Mouse (Mus musculus) midbrain, embryonic 12.5 days (tissue): ENCODE data around the gene Tnni2. TPM values are rescaled to one million over a fixed set of nuclear protein-coding genes. Genes with fewer than 3 reads are reported as not detected.

Experiments used
- ATAC-seq: fragments of 200-750 bp; cut with Nextera tagmentation; 2 replicates; pipeline ENCODE4 v1.8.0; 2017; ENCODE audit warnings: low read depth, moderate TSS enrichment, moderate library complexity; ENCODE audit not compliant: low FRiP score
- H3K27ac ChIP-seq: fragments of 300-500 bp; sonication (generic); replicated peaks from 2 replicates; pipeline ENCODE4 v1.5.1; 2016; ENCODE audit warnings: mild to moderate bottlenecking
- H3K27me3 ChIP-seq: fragments of 300-500 bp; sonication (generic); 2 replicates; pipeline ENCODE4 v1.6.1; 2016; ENCODE audit warnings: mild to moderate bottlenecking
- H3K36me3 ChIP-seq: fragments of 300-500 bp; sonication (generic); 2 replicates; pipeline ENCODE4 v1.6.1; 2016
- H3K4me1 ChIP-seq: fragments of 300-500 bp; sonication (generic); 2 replicates; pipeline ENCODE4 v1.6.1; 2016
- H3K4me2 ChIP-seq: fragments of 300-500 bp; sonication (generic); replicated peaks from 2 replicates; pipeline ENCODE4 v1.6.1; 2016; ENCODE audit warnings: mild to moderate bottlenecking, moderate library complexity
- H3K4me3 ChIP-seq: fragments of 300-500 bp; sonication (generic); 2 replicates; pipeline ENCODE4 v1.5.1; 2016; ENCODE audit warnings: mild to moderate bottlenecking
- H3K9ac ChIP-seq: fragments of 300-500 bp; sonication (generic); replicated peaks from 2 replicates; pipeline ENCODE4 v1.6.1; 2016; ENCODE audit warnings: mild to moderate bottlenecking, moderate library complexity
- H3K9me3 ChIP-seq: fragments of 300-500 bp; sonication (generic); 2 replicates; pipeline ENCODE4 v1.6.1; 2016; ENCODE audit warnings: mild to moderate bottlenecking
- WGBS: fragments of 180-500 bp; shearing (Covaris S2); methylation state at CpG from one replicate; pipeline ENCODE4 v1.1.7; 2016; 5-methylcytosine and 5-hydroxymethylcytosine counted together
- polyA plus RNA-seq: library from polyadenylated mRNA; unstranded; fragments of >200 nt; fragmentation: Nextera tagmentation; extraction: Ambion mirVana; gene quantifications from 2 replicates; pipeline ENCODE4 v1.2.1, GENCODE M21; 2016

Tnni2 gene
- polyA plus RNA-seq, 1 experiment from 2014 or later = 0.66 TPM

GRCm38 (mm10) chr7:142449038-142449617 lies 7.5 kb downstream of the Tnni2 start:
- 78% methylated on average over 6 of the region's 6 CpGs for WGBS
- Histone ChIP-seq H3K4me1 (no peaks in the 10 kb centered on the region), H3K4me3 (no peak overlapping the region), H3K9ac (no peak overlapping the region), H3K36me3 (no peaks in the 10 kb centered on the region), H3K4me2 (no peak overlapping the region), H3K27me3 (no peaks in the 10 kb centered on the region), H3K27ac (no peak overlapping the region), H3K9me3 (no peaks in the 10 kb centered on the region)
- no peak for ATAC-seq

GRCm38 (mm10) chr7:142454706-142455105 lies 13.1 kb downstream of the Tnni2 start:
- H3K4me3 ChIP-seq = no peak overlapping the region
- no peaks in the 10 kb centered on the region for H3K9me3 ChIP-seq
- ATAC-seq = no peak
- peaks cover 20% of the 10 kb centered on the region for H3K4me1 ChIP-seq
- H3K4me2 ChIP-seq = no peak overlapping the region
- H3K9ac ChIP-seq = no peak overlapping the region
- 15% methylated on average over 1 of the region's 1 CpGs for WGBS
- no peaks in the 10 kb centered on the region for H3K36me3 ChIP-seq
- H3K27me3 ChIP-seq = no peaks in the 10 kb centered on the region
- no peak overlapping the region for H3K27ac ChIP-seq

- no peak for ATAC-seq
These were observed 13.6 kb downstream of the Tnni2 start for GRCm38 (mm10) chr7:142455251-142455650.

GRCm38 (mm10) chr7:142456806-142457205 lies 15.2 kb downstream of the Tnni2 start:
- H3K36me3 ChIP-seq = no peaks in the 10 kb centered on the region
- H3K27me3 ChIP-seq = no peaks in the 10 kb centered on the region
- 69% methylated on average over 3 of the region's 3 CpGs for WGBS
- no peak overlapping the region for H3K4me3 ChIP-seq
- peak overlapping the region; percentile 54 for H3K27ac ChIP-seq
- H3K4me1 ChIP-seq = peaks cover 20% of the 10 kb centered on the region
- no peak overlapping the region for H3K4me2 ChIP-seq
- H3K9me3 ChIP-seq = no peaks in the 10 kb centered on the region
- no peak for ATAC-seq
- H3K9ac ChIP-seq = no peak overlapping the region

More at GRCm38 (mm10) chr7:142455251-142455650, 13.6 kb downstream of the Tnni2 start:
- peaks cover 20% of the 10 kb centered on the region for H3K4me1 ChIP-seq
- no peaks in the 10 kb centered on the region for H3K36me3 ChIP-seq
- no peaks in the 10 kb centered on the region for H3K27me3 ChIP-seq
- no peak overlapping the region for H3K9ac ChIP-seq
- no peak overlapping the region for H3K27ac ChIP-seq
- no peaks in the 10 kb centered on the region for H3K9me3 ChIP-seq
- H3K4me2 ChIP-seq = no peak overlapping the region
- WGBS = 56% methylated on average over 2 of the region's 2 CpGs
- no peak overlapping the region for H3K4me3 ChIP-seq

- no peak overlapping the region for H3K4me2 ChIP-seq
These were observed 15.7 kb downstream of the Tnni2 start for GRCm38 (mm10) chr7:142457227-142457811.

GRCm38 (mm10) chr7:142458026-142458425 lies 16.4 kb downstream of the Tnni2 start:
- H3K27me3 ChIP-seq = no peaks in the 10 kb centered on the region
- peaks cover 20% of the 10 kb centered on the region for H3K4me1 ChIP-seq
- peak overlapping the region; percentile 54 for H3K27ac ChIP-seq
- no peak for ATAC-seq
- 50% methylated on average over 2 of the region's 2 CpGs for WGBS
- H3K9me3 ChIP-seq = no peaks in the 10 kb centered on the region
- H3K4me2 ChIP-seq = no peak overlapping the region
- no peak overlapping the region for H3K4me3 ChIP-seq
- no peak overlapping the region for H3K9ac ChIP-seq
- no peaks in the 10 kb centered on the region for H3K36me3 ChIP-seq

More at GRCm38 (mm10) chr7:142457227-142457811, 15.7 kb downstream of the Tnni2 start:
- H3K4me1 ChIP-seq = peaks cover 20% of the 10 kb centered on the region
- WGBS = 32% methylated on average over 3 of the region's 3 CpGs
- ATAC-seq = no peak
- H3K4me3 ChIP-seq = no peak overlapping the region
- peak overlapping the region; percentile 54 for H3K27ac ChIP-seq
- no peaks in the 10 kb centered on the region for H3K27me3 ChIP-seq
- no peak overlapping the region for H3K9ac ChIP-seq
- no peaks in the 10 kb centered on the region for H3K36me3 ChIP-seq
- no peaks in the 10 kb centered on the region for H3K9me3 ChIP-seq

GRCm38 (mm10) chr7:142458676-142459298 lies 17.2 kb downstream of the Tnni2 start:
- no peak for ATAC-seq

GRCm38 (mm10) chr7:142459299-142459691 lies 17.7 kb downstream of the Tnni2 start:
- 97% methylated on average over 2 of the region's 2 CpGs for WGBS
- Histone ChIP-seq H3K9me3 (no peaks in the 10 kb centered on the region), H3K4me1 (peaks cover 20% of the 10 kb centered on the region), H3K9ac (no peak overlapping the region), H3K4me3 (no peak overlapping the region), H3K36me3 (no peaks in the 10 kb centered on the region), H3K27ac (no peak overlapping the region), H3K4me2 (no peak overlapping the region), H3K27me3 (no peaks in the 10 kb centered on the region)
- ATAC-seq = no peak

More at GRCm38 (mm10) chr7:142458676-142459298, 17.2 kb downstream of the Tnni2 start:
- Histone ChIP-seq H3K4me1 (peaks cover 20% of the 10 kb centered on the region), H3K36me3 (no peaks in the 10 kb centered on the region), H3K9me3 (no peaks in the 10 kb centered on the region), H3K9ac (no peak overlapping the region), H3K4me3 (no peak overlapping the region), H3K27me3 (no peaks in the 10 kb centered on the region), H3K27ac (no peak overlapping the region), H3K4me2 (no peak overlapping the region)
- 92% methylated on average over 5 of the region's 5 CpGs for WGBS

- no peak within 1 kb of the TSS for H3K4me3 ChIP-seq
- H3K9ac ChIP-seq = no peak within 1 kb of the TSS
- H3K27me3 ChIP-seq = no peaks in the 10 kb centered on the region
- H3K36me3 ChIP-seq = no peaks in the 10 kb centered on the region
- H3K9me3 ChIP-seq = no peaks in the 10 kb centered on the region
- WGBS = 86% methylated on average over 7 of the region's 7 CpGs
- H3K4me1 ChIP-seq = peaks cover 16% of the 10 kb centered on the region
- no peak within 1 kb of the TSS for H3K27ac ChIP-seq
- no peak within 1 kb of the TSS for H3K4me2 ChIP-seq
- ATAC-seq = no peak
These were observed 19.0 kb downstream of the Tnni2 start, which contains the start of gene Lsp1 for GRCm38 (mm10) chr7:142460636-142461077. Gene Lsp1 (plus strand): TSS chr7:142460809.

- no peak overlapping the region for H3K9ac ChIP-seq
- H3K4me2 ChIP-seq = no peak overlapping the region
- WGBS = 93% methylated on average over 2 of the region's 2 CpGs
- no peaks in the 10 kb centered on the region for H3K27me3 ChIP-seq
- H3K27ac ChIP-seq = no peak overlapping the region
- no peak for ATAC-seq
- no peak overlapping the region for H3K4me3 ChIP-seq
- H3K36me3 ChIP-seq = no peaks in the 10 kb centered on the region
- H3K9me3 ChIP-seq = no peaks in the 10 kb centered on the region
- peaks cover 16% of the 10 kb centered on the region for H3K4me1 ChIP-seq
These were observed 19.8 kb downstream of the Tnni2 start for GRCm38 (mm10) chr7:142461446-142461845.

GRCm38 (mm10) chr7:142462190-142462589 lies 20.6 kb downstream of the Tnni2 start:
- WGBS = 87% methylated on average over 6 of the region's 6 CpGs

GRCm38 (mm10) chr7:142462594-142463078 lies 21.0 kb downstream of the Tnni2 start:
- H3K9ac ChIP-seq = no peak overlapping the region
- H3K4me3 ChIP-seq = no peak overlapping the region
- ATAC-seq = no peak
- H3K36me3 ChIP-seq = no peaks in the 10 kb centered on the region
- no peak overlapping the region for H3K27ac ChIP-seq
- H3K4me2 ChIP-seq = no peak overlapping the region
- no peaks in the 10 kb centered on the region for H3K9me3 ChIP-seq
- peaks cover 4% of the 10 kb centered on the region for H3K4me1 ChIP-seq
- 67% methylated on average over 4 of the region's 4 CpGs for WGBS
- no peaks in the 10 kb centered on the region for H3K27me3 ChIP-seq

More at GRCm38 (mm10) chr7:142462190-142462589, 20.6 kb downstream of the Tnni2 start:
- Histone ChIP-seq H3K36me3 (no peaks in the 10 kb centered on the region), H3K4me1 (peaks cover 8% of the 10 kb centered on the region), H3K9me3 (no peaks in the 10 kb centered on the region), H3K27ac (no peak overlapping the region), H3K27me3 (no peaks in the 10 kb centered on the region), H3K9ac (no peak overlapping the region), H3K4me2 (no peak overlapping the region), H3K4me3 (no peak overlapping the region)
- ATAC-seq = no peak
